Mouse (Mus musculus) forebrain, embryonic 11.5 days (tissue): Measurements from ENCODE around the gene Cacna1d. TPM values are rescaled to one million over a fixed set of nuclear protein-coding genes. Genes with fewer than 3 reads are reported as not detected.

Source experiments
- ATAC-seq: fragments of 200-750 bp; cut with Nextera tagmentation; replicated peaks from 2 replicates; pipeline ENCODE4 v1.8.0; 2017; ENCODE audit warnings: moderate TSS enrichment; ENCODE audit not compliant: low FRiP score
- DNase-seq: peaks from one replicate; pipeline ENCODE4 v3.0.0-alpha.2; 2017; ENCODE audit warnings: low spot score
- H3K27ac ChIP-seq: fragments of 300-500 bp; sonication (generic); 2 replicates; pipeline ENCODE4 v1.5.1; 2014; ENCODE audit warnings: low read depth, low read length
- H3K27me3 ChIP-seq: fragments of 300-500 bp; sonication (generic); 2 replicates; pipeline ENCODE4 v1.6.1; 2014; ENCODE audit warnings: mild to moderate bottlenecking, low read length, mixed read lengths; ENCODE audit not compliant: control insufficient read depth, insufficient read depth
- H3K36me3 ChIP-seq: fragments of 300-500 bp; sonication (generic); 2 replicates; pipeline ENCODE4 v1.6.1; 2014; ENCODE audit warnings: mild to moderate bottlenecking, low read length, moderate library complexity, mixed read lengths; ENCODE audit not compliant: control insufficient read depth, insufficient read depth
- H3K4me1 ChIP-seq: fragments of 300-500 bp; sonication (generic); replicated peaks from 2 replicates; pipeline ENCODE4 v1.6.1; 2014; ENCODE audit warnings: low read length, mixed read lengths; ENCODE audit not compliant: control insufficient read depth, insufficient read depth
- H3K4me2 ChIP-seq: fragments of 300-500 bp; sonication (generic); 2 replicates; pipeline ENCODE4 v1.6.1; 2014; ENCODE audit warnings: low read depth, mild to moderate bottlenecking, low read length, moderate library complexity, mixed read lengths; ENCODE audit not compliant: severe bottlenecking
- H3K4me3 ChIP-seq: fragments of 300-500 bp; sonication (generic); 2 replicates; pipeline ENCODE4 v1.5.1; 2014; ENCODE audit warnings: low read depth, low read length
- H3K9ac ChIP-seq: fragments of 300-500 bp; sonication (generic); 2 replicates; pipeline ENCODE4 v1.6.1; 2014; ENCODE audit warnings: low read length
- H3K9me3 ChIP-seq: fragments of 300-500 bp; sonication (generic); 2 replicates; pipeline ENCODE4 v1.6.1; 2016; ENCODE audit warnings: low read length, mixed read lengths; ENCODE audit not compliant: control insufficient read depth
- WGBS: fragments of 180-500 bp; shearing (Covaris S2); extraction: QIAGEN DNeasy Blood & Tissue Kit; methylation state at CpG from one replicate; pipeline ENCODE4 v1.1.7; 2014; 5-methylcytosine and 5-hydroxymethylcytosine counted together
- polyA plus RNA-seq: library from polyadenylated mRNA; unstranded; fragments of >200 nt; fragmentation: Nextera tagmentation; extraction: Ambion mirVana; gene quantifications from 2 replicates; pipeline ENCODE4 v1.2.1, GENCODE M21; 2014

The Cacna1d gene
- polyA plus RNA-seq, 1 experiment from 2014 or later, result 1.8 TPM

DNA sequence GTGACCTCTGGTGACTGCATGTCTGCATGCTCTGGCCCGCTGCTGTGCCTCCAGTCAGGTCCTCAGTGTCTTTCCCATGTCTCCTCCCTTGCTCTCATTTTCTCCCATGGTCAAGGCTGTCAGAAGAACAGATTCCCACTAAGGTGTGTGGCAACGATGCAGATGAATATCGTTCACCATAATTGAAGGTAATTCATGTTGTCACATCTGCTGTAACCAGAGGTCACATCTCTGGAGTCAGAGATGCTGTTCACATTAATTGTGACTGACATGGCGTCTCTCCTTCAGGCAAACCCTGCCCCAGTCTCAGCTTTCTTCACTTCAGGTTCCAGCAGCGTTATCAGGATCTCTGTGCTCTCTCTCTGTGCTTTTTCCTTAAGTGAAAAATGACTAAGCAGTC, 252.4 kb downstream of the Cacna1d start:
- no peak for ATAC-seq
- H3K27me3 ChIP-seq, result no peaks in the 10 kb centered on the region
- 86% methylated on average over 5 of the region's 5 CpGs for WGBS
- H3K4me2 ChIP-seq, result no peak overlapping the region
- H3K9ac ChIP-seq, result no peak overlapping the region
- H3K4me3 ChIP-seq, result no peak overlapping the region
- DNase-seq, result no peak
- H3K27ac ChIP-seq, result no peak overlapping the region
- no peaks in the 10 kb centered on the region for H3K9me3 ChIP-seq
- no peaks in the 10 kb centered on the region for H3K36me3 ChIP-seq
- H3K4me1 ChIP-seq, result no peaks in the 10 kb centered on the region

DNA sequence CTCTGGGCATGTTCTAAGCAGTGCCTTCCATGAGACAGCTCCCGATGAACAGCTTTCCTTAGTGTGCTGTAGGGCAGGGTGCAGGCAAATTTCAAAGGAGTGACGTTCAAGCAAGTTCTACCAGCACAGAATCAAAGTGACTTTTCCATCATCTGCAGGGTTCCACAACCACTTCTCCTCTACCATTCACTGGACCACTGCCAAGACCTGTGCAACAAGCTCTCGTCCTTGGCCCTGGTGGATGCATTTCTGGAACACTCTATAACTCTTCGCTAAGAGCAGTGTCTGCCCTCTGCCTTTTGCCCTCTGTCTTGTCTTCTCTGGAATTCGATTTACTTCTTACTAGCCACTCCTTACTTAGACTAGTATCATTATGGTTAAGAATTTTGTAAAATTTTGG, 266.1 kb downstream of the Cacna1d start:
- Histone ChIP-seq H3K27me3 (no peaks in the 10 kb centered on the region), H3K4me1 (no peaks in the 10 kb centered on the region), H3K9ac (no peak overlapping the region), H3K36me3 (no peaks in the 10 kb centered on the region), H3K9me3 (no peaks in the 10 kb centered on the region), H3K27ac (no peak overlapping the region), H3K4me2 (no peak overlapping the region), H3K4me3 (no peak overlapping the region)
- ATAC-seq (no peak), DNase-seq (no peak)
- 87% methylated on average over 5 of the region's 5 CpGs for WGBS

DNA sequence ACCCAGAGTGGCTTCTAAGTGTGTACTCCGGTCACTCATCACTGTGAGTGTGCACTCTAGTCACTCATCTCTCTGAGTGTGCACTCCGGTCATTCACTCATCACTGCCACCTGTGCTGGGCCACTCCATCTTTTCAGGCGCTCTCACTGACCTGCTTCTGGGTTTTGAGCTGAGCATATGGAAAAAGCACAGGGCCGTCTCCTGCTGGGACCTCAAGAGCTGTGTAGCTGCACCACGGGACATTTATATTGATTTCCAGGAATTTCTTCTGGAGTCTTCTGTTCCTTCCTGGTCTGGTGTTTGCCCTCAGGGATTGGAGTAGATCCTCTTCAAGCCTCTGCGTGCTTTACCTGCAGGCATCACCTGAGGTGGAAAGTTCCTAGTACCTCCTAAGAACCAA, 269.2 kb downstream of the Cacna1d start:
- ATAC-seq (no peak), DNase-seq (no peak)
- Histone ChIP-seq H3K27ac (no peak overlapping the region), H3K9ac (no peak overlapping the region), H3K4me1 (no peaks in the 10 kb centered on the region), H3K4me2 (no peak overlapping the region), H3K27me3 (no peaks in the 10 kb centered on the region), H3K9me3 (no peaks in the 10 kb centered on the region), H3K4me3 (no peak overlapping the region), H3K36me3 (no peaks in the 10 kb centered on the region)
- WGBS, result 89% methylated on average over 6 of the region's 6 CpGs

DNA sequence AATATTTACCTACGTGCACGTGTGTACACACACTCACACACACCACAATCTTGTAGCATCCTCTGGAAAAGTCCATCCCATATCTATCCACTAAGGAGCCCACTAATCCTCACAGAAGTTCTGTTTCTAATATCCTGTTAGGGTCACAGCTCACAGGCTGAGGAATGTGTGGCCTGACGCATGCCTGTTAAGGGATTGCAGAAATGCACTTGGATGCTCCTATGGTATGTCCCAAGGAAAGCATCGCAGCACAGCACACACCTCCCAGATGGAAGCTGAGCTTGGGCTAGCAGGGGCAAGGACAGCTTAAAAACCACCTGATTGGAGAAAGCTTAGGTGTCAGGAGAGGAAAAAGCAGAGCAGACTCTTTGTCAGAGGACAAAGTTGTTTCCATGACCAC, 271.4 kb downstream of the Cacna1d start:
- ATAC-seq (no peak), DNase-seq (no peak)
- Histone ChIP-seq H3K9ac (no peak overlapping the region), H3K36me3 (no peaks in the 10 kb centered on the region), H3K9me3 (no peaks in the 10 kb centered on the region), H3K4me2 (no peak overlapping the region), H3K4me1 (no peaks in the 10 kb centered on the region), H3K27me3 (no peaks in the 10 kb centered on the region), H3K27ac (no peak overlapping the region), H3K4me3 (no peak overlapping the region)
- 82% methylated on average over 4 of the region's 4 CpGs for WGBS

DNA sequence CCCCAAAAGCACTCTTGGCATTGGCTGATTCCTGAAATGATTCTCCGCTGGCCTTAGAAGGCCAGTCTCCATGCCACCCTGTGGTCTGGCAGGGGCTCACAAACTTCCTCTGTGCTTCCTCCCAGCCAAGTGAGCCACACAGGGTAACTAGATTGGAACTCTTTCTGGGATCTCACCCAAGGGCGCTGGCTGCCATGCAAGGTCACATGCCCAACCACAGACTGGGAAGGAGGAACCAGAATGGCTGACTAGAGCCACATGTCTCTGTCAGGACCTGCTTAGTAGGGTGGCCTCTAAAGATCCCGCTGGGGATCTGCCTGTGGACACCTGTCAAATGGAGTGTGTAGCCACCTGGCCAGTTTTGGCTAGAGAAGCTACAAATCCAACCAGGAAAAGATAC, 273.1 kb downstream of the Cacna1d start:
- no peak for ATAC-seq
- Histone ChIP-seq H3K27ac (no peak overlapping the region), H3K4me3 (no peak overlapping the region), H3K9me3 (no peaks in the 10 kb centered on the region), H3K4me1 (no peaks in the 10 kb centered on the region), H3K27me3 (no peaks in the 10 kb centered on the region), H3K36me3 (no peaks in the 10 kb centered on the region), H3K4me2 (no peak overlapping the region), H3K9ac (no peak overlapping the region)
- DNase-seq, result no peak
- WGBS, result 90% methylated on average over 3 of the region's 3 CpGs

DNA sequence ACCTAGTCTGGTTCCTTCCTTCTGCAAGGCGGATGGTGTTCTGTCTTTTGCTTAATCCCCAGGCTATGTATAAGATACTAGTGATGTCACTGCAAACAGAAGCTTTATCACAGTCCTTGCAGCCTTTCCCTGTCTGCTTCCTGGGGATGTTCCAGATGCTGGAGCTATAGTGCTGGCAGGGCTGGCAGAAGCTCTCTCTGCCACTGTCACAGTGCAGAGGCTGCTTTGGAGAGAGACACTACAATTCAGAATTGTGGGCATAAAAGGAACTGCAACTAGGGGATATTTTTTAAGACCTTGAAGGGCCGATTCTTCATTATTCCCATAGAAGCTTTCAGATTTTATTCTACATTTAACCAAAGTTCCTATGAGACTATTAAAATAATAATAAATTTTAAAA, 274.1 kb downstream of the Cacna1d start:
- Histone ChIP-seq H3K9me3 (no peaks in the 10 kb centered on the region), H3K4me2 (no peak overlapping the region), H3K27me3 (no peaks in the 10 kb centered on the region), H3K4me1 (no peaks in the 10 kb centered on the region), H3K27ac (no peak overlapping the region), H3K4me3 (no peak overlapping the region), H3K36me3 (no peaks in the 10 kb centered on the region), H3K9ac (no peak overlapping the region)
- no peak for ATAC-seq
- no peak for DNase-seq
- 82% methylated on average over 2 of the region's 2 CpGs for WGBS

DNA sequence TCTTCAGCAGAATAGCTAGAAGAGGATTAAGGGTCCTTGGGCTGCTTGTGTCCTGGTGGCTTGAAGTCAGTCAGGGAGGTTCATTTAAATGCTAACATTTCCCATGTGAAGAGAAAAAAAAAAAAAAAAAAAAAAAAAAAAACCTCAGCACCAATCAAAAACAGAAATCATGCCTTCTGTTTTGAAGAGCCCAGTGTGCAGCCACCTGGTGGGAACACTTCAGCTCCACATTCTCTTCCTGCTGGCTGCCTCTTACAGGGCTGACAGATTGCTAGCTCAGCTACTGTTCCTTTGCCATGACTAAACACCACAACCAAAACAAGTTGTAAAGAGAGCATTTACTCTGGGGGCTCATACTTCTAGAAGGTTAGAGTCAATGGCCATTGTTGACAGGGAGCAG, 283.1 kb downstream of the Cacna1d start:
- H3K27me3 ChIP-seq, result no peaks in the 10 kb centered on the region

DNA sequence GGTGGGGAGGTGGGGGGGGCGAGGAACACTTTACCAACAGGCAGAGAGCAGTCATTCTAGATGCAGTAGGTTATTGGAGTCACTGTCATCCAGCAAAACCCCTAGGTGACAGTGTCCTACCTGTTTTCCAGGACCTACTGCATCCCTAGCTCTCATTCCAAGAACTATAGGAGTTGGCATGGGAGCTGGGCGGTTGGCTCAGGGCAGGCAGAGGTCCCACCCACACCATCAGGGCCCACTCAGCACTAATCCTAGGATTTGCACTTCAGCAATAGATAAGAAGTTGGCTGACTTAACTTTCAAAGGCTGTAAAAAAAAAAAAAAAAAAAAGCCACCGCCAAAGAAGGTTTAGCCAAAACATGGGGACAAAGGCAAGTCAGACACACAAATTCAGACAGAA, 285.4 kb downstream of the Cacna1d start:
- Histone ChIP-seq H3K4me3 (no peak overlapping the region), H3K27me3 (no peaks in the 10 kb centered on the region), H3K9me3 (no peaks in the 10 kb centered on the region), H3K36me3 (no peaks in the 10 kb centered on the region), H3K4me1 (no peaks in the 10 kb centered on the region), H3K4me2 (no peak overlapping the region), H3K27ac (no peak overlapping the region), H3K9ac (no peak overlapping the region)
- WGBS, result 59% methylated on average over 2 of the region's 3 CpGs
- no peak for DNase-seq
- ATAC-seq, result no peak

More for the DNA sequence above, 283.1 kb downstream of the Cacna1d start:
- no peak overlapping the region for H3K4me3 ChIP-seq
- no peak for DNase-seq
- no peak overlapping the region for H3K9ac ChIP-seq
- no peak for ATAC-seq
- no peaks in the 10 kb centered on the region for H3K9me3 ChIP-seq
- H3K36me3 ChIP-seq, result no peaks in the 10 kb centered on the region
- no peaks in the 10 kb centered on the region for H3K4me1 ChIP-seq
- no peak overlapping the region for H3K27ac ChIP-seq
- no peak overlapping the region for H3K4me2 ChIP-seq

DNA sequence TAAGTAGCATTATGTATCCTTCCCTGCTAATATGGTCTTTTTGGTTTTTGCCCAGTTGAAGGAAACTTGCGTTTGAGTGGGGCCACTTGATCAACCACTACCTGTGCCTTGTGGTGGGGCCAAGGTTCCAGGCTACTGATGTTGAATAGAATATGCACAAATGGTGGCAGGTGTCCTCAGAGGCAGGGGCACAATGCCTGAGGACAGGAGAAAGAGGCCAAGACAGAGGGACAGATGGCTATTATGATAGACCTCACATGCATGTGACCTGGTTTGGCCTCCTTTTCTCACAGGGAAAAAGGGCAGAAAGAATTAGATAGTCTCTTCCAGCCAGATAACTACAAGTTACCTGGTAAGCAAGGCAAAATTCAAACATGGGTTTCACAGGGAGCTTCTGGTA, 286.7 kb downstream of the Cacna1d start:
- Histone ChIP-seq H3K27me3 (no peaks in the 10 kb centered on the region), H3K4me2 (no peak overlapping the region), H3K4me1 (no peaks in the 10 kb centered on the region), H3K36me3 (no peaks in the 10 kb centered on the region), H3K9ac (no peak overlapping the region), H3K9me3 (no peaks in the 10 kb centered on the region), H3K4me3 (no peak overlapping the region), H3K27ac (no peak overlapping the region)
- WGBS, result 94% methylated on average over 1 of the region's 1 CpGs
- no peak for DNase-seq
- ATAC-seq, result no peak
